In genomic region chr3:50026039-50026438, GRCm38 (mm10) we compare ENCODE assay signal across 22 mouse cellular contexts.
"Had no signal": no experiment of that assay in that cellular context is flagged by ENCODE, and none has a peak within 500 bp of the region (broad histone marks: within the 10 kb centered on the region; RNA-seq: fewer than 3 reads in every experiment).

No protein-coding gene starts in this region.

- H3K27ac ChIP-seq: kidney, embryonic 15.5 days; limb, embryonic 12.5 days; limb, embryonic 15.5 days; liver, embryonic 12.5 days; liver, embryonic 15.5 days; macrophage; midbrain, embryonic 12.5 days; midbrain, embryonic 15.5 days; neural tube, embryonic 12.5 days; neural tube, embryonic 15.5 days; stomach, postnatal 0 days had no signal

- H3K9ac ChIP-seq: kidney, embryonic 15.5 days; limb, embryonic 12.5 days; limb, embryonic 15.5 days; liver, embryonic 12.5 days; liver, embryonic 15.5 days; midbrain, embryonic 12.5 days; midbrain, embryonic 15.5 days; neural tube, embryonic 12.5 days; neural tube, embryonic 15.5 days had no signal

- H3K4me1 ChIP-seq: kidney, embryonic 15.5 days; limb, embryonic 12.5 days; limb, embryonic 15.5 days; liver, embryonic 12.5 days; liver, embryonic 15.5 days; midbrain, embryonic 12.5 days; midbrain, embryonic 15.5 days; neural tube, embryonic 12.5 days; neural tube, embryonic 15.5 days had no signal

- H3K36me3 ChIP-seq: kidney, embryonic 15.5 days; limb, embryonic 12.5 days; limb, embryonic 15.5 days; liver, embryonic 12.5 days; liver, embryonic 15.5 days; midbrain, embryonic 12.5 days; midbrain, embryonic 15.5 days; neural tube, embryonic 12.5 days; neural tube, embryonic 15.5 days had no signal

- H3K4me3 ChIP-seq: kidney, embryonic 15.5 days; limb, embryonic 12.5 days; limb, embryonic 15.5 days; liver, embryonic 12.5 days; liver, embryonic 15.5 days; midbrain, embryonic 12.5 days; midbrain, embryonic 15.5 days; neural tube, embryonic 12.5 days; neural tube, embryonic 15.5 days had no signal

- ATAC-seq: liver, embryonic 12.5 days; midbrain, embryonic 15.5 days had no signal

- H3K9me3 ChIP-seq: kidney, embryonic 15.5 days; limb, embryonic 15.5 days; liver, embryonic 12.5 days; liver, embryonic 15.5 days; midbrain, embryonic 12.5 days; midbrain, embryonic 15.5 days; neural tube, embryonic 12.5 days; neural tube, embryonic 15.5 days had no signal

- H3K4me2 ChIP-seq: kidney, embryonic 15.5 days; limb, embryonic 12.5 days; limb, embryonic 15.5 days; liver, embryonic 12.5 days; liver, embryonic 15.5 days; midbrain, embryonic 12.5 days; midbrain, embryonic 15.5 days; neural tube, embryonic 12.5 days; neural tube, embryonic 15.5 days had no signal

- H3K27me3 ChIP-seq: kidney, embryonic 15.5 days; limb, embryonic 12.5 days; limb, embryonic 15.5 days; liver, embryonic 12.5 days; liver, embryonic 15.5 days; midbrain, embryonic 12.5 days; neural tube, embryonic 12.5 days; neural tube, embryonic 15.5 days had no signal

- DNase-seq: kidney, postnatal 10 days; kidney, postnatal 36 days; left cerebral cortex, postnatal 4 days; lung, adult 18-20 months; lung, postnatal 14 days; right cerebral cortex, adult 18-20 months; right cerebral cortex, postnatal 14 days; right cerebral cortex, postnatal 4 days; thymus, adult 2 months; thymus, postnatal 14 days; thymus, postnatal 4 days had no signal
